Mouse (Mus musculus): ENCODE measurements around the gene Slc12a3. TPM values are rescaled to one million over a fixed set of nuclear protein-coding genes. Genes with fewer than 3 reads are reported as not detected.

Slc12a3 gene
- polyA plus RNA-seq, 1 experiment, result 0.22 TPM

DNA sequence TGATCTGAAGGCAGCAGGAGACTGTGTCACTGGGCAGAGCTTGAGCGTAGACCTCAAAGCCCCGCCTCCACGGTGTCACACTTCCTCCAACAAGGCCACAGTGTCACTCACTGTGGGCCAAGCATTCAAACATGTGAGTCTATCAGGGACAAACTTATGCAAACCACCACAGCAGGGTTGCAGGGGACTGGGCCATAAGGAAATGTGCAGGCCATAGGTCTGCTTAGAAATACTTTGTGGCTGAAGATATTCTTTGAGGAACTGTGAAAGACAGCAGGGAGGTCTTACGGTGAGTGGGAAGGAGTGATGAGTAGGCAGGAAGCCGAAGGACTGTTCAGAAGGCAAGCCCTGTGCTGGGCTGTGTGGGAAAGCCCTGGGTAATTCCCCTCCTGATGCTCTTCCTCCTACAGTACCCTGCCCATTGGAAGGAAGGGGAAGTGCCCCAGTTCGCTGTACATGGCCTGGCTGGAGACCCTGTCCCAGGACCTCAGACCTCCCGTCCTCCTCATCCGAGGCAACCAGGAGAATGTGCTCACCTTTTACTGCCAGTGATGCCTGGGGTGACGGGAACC is 36.5 kb downstream of the Slc12a3 start:
- Histone ChIP-seq H3K4me3 (ENCODE audit: low read depth, low read length) (no peak overlapping the region), H3K36me3 (ENCODE audit: control insufficient read depth, insufficient read depth, low read length) (no peaks in the 10 kb centered on the region), H3K27ac (ENCODE audit: insufficient read depth, low read depth, low read length) (peak overlapping the region; percentile 96), H3K27me3 (ENCODE audit: control insufficient read depth, insufficient read depth, low read length) (no peaks in the 10 kb centered on the region), H3K4me1 (ENCODE audit: control insufficient read depth, insufficient read depth, insufficient read length, low read length) (peaks cover 53% of the 10 kb centered on the region)
- WGBS, result 64% methylated on average over 9 of the region's 9 CpGs
- TF ChIP-seq POLR2A (IDR thresholded peaks at IDR 0.05; ENCODE audit: low read depth, low read length) (no peak), CTCF (IDR thresholded peaks at IDR 0.05; ENCODE audit: extremely low read depth, insufficient read length, insufficient replicate concordance, low read depth, low read length) (no peak)

DNA sequence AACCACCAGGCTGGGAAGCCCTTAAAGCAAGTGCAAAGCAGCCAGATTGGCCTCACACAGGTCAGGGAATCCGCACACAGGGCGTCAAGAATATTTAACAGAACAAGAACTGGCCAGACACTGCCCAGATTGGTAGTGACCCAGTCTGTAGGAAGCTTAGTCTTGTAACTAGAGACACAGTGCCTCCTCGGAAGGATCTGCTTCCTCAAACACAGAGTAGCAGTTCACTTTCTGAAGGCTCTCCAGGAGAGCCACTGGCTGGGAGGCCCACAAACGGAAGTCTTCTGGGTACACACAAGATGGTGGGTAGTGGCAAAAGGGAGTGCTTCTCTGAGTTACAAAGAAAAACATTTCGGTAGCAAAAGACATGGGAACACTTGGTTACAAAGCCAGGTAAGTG is 41.8 kb downstream of the Slc12a3 start:
- TF ChIP-seq POLR2A (IDR thresholded peaks at IDR 0.05; ENCODE audit: low read depth, low read length) (no peak), CTCF (IDR thresholded peaks at IDR 0.05; ENCODE audit: extremely low read depth, insufficient read length, insufficient replicate concordance, low read depth, low read length) (no peak)
- WGBS, result 83% methylated on average over 5 of the region's 5 CpGs
- Histone ChIP-seq H3K4me3 (ENCODE audit: low read depth, low read length) (no peak overlapping the region), H3K27me3 (ENCODE audit: control insufficient read depth, insufficient read depth, low read length) (no peaks in the 10 kb centered on the region), H3K4me1 (ENCODE audit: control insufficient read depth, insufficient read depth, insufficient read length, low read length) (peaks cover 12% of the 10 kb centered on the region), H3K36me3 (ENCODE audit: control insufficient read depth, insufficient read depth, low read length) (no peaks in the 10 kb centered on the region), H3K27ac (ENCODE audit: insufficient read depth, low read depth, low read length) (no peak overlapping the region)

DNA sequence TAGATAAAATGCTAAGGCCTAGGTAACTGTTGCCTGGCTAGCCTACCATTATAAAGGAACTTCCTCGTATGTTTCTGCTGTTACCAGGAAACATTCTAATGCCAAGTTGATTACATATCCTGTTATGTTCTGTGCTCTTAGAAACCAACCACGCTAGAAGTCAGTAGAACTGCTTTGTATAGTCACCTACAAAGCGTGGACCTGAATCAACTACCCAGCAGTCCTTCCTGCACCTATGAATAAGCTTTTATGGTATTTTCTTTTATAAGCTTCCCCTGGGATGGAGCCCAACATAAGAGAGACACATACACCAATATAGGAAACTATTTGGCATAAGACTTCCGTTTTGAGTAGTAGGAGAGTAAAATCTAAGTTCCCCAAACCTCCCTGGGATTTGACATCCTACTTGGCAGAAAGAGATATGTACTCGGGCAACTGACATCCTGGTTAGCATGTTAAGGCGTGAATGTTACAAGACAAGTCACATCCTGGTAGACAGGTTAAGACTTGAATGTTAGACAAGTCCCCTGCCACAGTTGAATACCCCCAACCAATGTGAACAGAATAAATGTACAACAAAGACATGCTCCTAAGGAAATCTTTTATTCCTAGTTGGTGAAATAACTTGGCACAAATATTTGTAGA is 44.1 kb downstream of the Slc12a3 start:
- H3K27me3 ChIP-seq (ENCODE audit: control insufficient read depth, insufficient read depth, low read length), result no peaks in the 10 kb centered on the region
- no peak overlapping the region; the same call in 1 of the 2 replicates for H3K27ac ChIP-seq (ENCODE audit: insufficient read depth, low read depth, low read length)
- no peak for TF ChIP-seq POLR2A (IDR thresholded peaks at IDR 0.05; ENCODE audit: low read depth, low read length)
- no peak overlapping the region for H3K4me3 ChIP-seq (ENCODE audit: low read depth, low read length)
- peaks cover 30% of the 10 kb centered on the region; the same call in 1 of the 2 replicates for H3K4me1 ChIP-seq (ENCODE audit: control insufficient read depth, insufficient read depth, insufficient read length, low read length)
- no peaks in the 10 kb centered on the region for H3K36me3 ChIP-seq (ENCODE audit: control insufficient read depth, insufficient read depth, low read length)
- 54% methylated on average over 6 of the region's 6 CpGs for WGBS

DNA sequence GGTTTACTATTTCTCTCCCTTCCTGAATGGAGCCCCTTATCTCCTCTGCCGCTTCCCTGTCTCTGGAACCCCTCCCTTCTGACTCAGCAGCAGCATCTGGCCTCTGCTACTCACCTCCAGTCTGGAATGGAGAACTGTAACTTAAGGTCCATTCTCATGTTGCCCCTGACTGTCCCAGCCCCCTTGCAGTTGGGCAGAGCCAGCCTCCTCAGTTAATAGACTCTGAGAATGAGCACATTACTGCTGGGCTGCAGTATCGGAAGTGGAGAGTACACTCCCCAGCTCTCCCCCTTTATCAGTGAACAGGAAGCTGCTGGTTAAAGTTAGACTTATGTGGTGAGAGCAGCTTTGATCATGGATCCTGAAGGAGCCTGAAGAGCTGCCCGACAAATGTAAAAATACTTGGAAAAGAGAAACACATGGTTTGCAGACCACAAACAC is 46.6 kb downstream of the Slc12a3 start:
- H3K4me1 ChIP-seq (ENCODE audit: control insufficient read depth, insufficient read depth, insufficient read length, low read length), result peaks cover 33% of the 10 kb centered on the region
- H3K4me3 ChIP-seq (ENCODE audit: low read depth, low read length), result peak overlapping the region; percentile 4
- H3K27ac ChIP-seq (ENCODE audit: insufficient read depth, low read depth, low read length), result peak overlapping the region; percentile 90
- H3K36me3 ChIP-seq (ENCODE audit: control insufficient read depth, insufficient read depth, low read length), result no peaks in the 10 kb centered on the region
- H3K27me3 ChIP-seq (ENCODE audit: control insufficient read depth, insufficient read depth, low read length), result no peaks in the 10 kb centered on the region
- TF ChIP-seq CTCF (IDR thresholded peaks at IDR 0.05; ENCODE audit: extremely low read depth, insufficient read length, insufficient replicate concordance, low read depth, low read length), result no peak
- no peak for TF ChIP-seq POLR2A (IDR thresholded peaks at IDR 0.05; ENCODE audit: low read depth, low read length)
- WGBS, result 14% methylated on average over 3 of the region's 3 CpGs

DNA sequence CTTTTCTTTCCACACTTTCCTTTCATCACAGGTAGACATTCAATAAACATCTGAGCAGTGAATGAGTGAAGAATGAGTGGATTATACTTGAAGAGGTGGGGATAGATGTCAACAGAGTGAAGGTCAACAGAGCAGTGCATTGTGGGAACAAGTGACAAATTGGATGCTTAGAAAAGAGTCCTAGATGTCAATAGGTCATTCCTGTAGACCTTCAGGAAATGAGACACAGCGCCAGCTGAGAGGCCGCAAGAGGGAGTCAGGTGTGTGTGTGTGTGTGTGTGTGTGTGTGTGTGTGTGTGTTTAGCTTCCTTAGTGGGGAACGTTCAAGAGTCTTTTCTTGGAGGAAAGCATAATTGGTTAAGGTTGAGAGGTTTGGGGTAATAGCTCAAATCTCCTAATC is 47.2 kb downstream of the Slc12a3 start:
- no peak for TF ChIP-seq POLR2A (IDR thresholded peaks at IDR 0.05; ENCODE audit: low read depth, low read length)
- TF ChIP-seq CTCF (IDR thresholded peaks at IDR 0.05; ENCODE audit: extremely low read depth, insufficient read length, insufficient replicate concordance, low read depth, low read length), result no peak
- no peaks in the 10 kb centered on the region for H3K27me3 ChIP-seq (ENCODE audit: control insufficient read depth, insufficient read depth, low read length)
- H3K4me3 ChIP-seq (ENCODE audit: low read depth, low read length), result no peak overlapping the region
- WGBS, result 52% methylated on average over 3 of the region's 3 CpGs
- H3K36me3 ChIP-seq (ENCODE audit: control insufficient read depth, insufficient read depth, low read length), result no peaks in the 10 kb centered on the region
- H3K4me1 ChIP-seq (ENCODE audit: control insufficient read depth, insufficient read depth, insufficient read length, low read length), result peaks cover 33% of the 10 kb centered on the region
- peak overlapping the region; percentile 90 for H3K27ac ChIP-seq (ENCODE audit: insufficient read depth, low read depth, low read length)

DNA sequence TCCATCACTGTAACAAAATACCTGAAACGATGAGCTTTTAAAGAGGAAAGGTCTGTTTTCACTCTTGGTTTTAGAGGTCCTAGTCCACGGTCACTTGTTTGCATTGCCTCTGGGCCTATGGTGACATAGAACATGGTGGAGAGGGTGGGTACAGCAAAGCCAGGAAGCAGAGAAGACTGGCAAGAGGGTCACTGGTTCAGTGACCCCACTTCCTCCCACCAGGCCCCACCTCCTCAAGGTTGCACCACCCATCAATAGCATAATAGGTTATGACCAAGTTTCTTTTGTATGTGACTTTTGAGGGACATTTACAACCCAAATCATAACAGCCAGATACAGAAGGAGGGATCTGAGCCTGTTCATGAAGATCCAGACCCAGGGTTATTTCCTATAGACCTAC is 47.6 kb downstream of the Slc12a3 start:
- Histone ChIP-seq H3K36me3 (ENCODE audit: control insufficient read depth, insufficient read depth, low read length) (no peaks in the 10 kb centered on the region), H3K4me1 (ENCODE audit: control insufficient read depth, insufficient read depth, insufficient read length, low read length) (peaks cover 33% of the 10 kb centered on the region), H3K4me3 (ENCODE audit: low read depth, low read length) (no peak overlapping the region), H3K27me3 (ENCODE audit: control insufficient read depth, insufficient read depth, low read length) (no peaks in the 10 kb centered on the region), H3K27ac (ENCODE audit: insufficient read depth, low read depth, low read length) (peak overlapping the region; percentile 90)
- no peak for TF ChIP-seq POLR2A (IDR thresholded peaks at IDR 0.05; ENCODE audit: low read depth, low read length)
- TF ChIP-seq CTCF (IDR thresholded peaks at IDR 0.05; ENCODE audit: extremely low read depth, insufficient read length, insufficient replicate concordance, low read depth, low read length), result no peak
- whole genome bisulfite sequencing, result 95% methylated on average over 2 of the region's 2 CpGs

DNA sequence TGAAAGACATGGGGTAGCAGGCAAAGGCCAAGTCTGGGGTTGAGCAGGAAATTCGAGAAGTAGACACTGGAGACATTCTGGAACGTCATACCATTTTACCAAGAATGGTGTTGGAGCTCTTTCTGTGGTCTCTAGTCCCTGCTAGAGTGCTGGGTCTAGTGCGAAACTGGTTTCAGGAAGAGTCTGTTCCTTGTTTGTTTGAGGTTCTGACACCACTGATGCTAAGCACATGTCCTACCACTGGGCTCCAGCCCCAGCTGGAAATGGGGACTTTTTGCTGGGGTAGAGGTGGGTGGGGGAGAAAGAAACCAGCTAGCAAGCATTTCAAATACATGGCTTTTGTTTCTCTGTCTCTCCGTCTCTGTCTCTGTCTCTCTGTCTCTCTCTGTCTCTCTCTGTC is 48.0 kb downstream of the Slc12a3 start:
- WGBS, result 73% methylated on average over 4 of the region's 4 CpGs
- Histone ChIP-seq H3K27me3 (ENCODE audit: control insufficient read depth, insufficient read depth, low read length) (no peaks in the 10 kb centered on the region), H3K4me3 (ENCODE audit: low read depth, low read length) (no peak overlapping the region), H3K36me3 (ENCODE audit: control insufficient read depth, insufficient read depth, low read length) (no peaks in the 10 kb centered on the region), H3K27ac (ENCODE audit: insufficient read depth, low read depth, low read length) (peak overlapping the region; percentile 90), H3K4me1 (ENCODE audit: control insufficient read depth, insufficient read depth, insufficient read length, low read length) (peaks cover 33% of the 10 kb centered on the region)
- TF ChIP-seq POLR2A (IDR thresholded peaks at IDR 0.05; ENCODE audit: low read depth, low read length) (no peak), CTCF (IDR thresholded peaks at IDR 0.05; ENCODE audit: extremely low read depth, insufficient read length, insufficient replicate concordance, low read depth, low read length) (no peak)
